Mouse (Mus musculus): ENCODE data around the gene Mbnl2.
A peak's percentile ranks its signal among the peaks of the same experiment; 100 is the strongest.

Mbnl2 gene

GRCm38 (mm10) chr14:120388818-120389691 lies 113.6 kb downstream of the Mbnl2 start:
- DNase-seq: peak; percentile 61

DNA sequence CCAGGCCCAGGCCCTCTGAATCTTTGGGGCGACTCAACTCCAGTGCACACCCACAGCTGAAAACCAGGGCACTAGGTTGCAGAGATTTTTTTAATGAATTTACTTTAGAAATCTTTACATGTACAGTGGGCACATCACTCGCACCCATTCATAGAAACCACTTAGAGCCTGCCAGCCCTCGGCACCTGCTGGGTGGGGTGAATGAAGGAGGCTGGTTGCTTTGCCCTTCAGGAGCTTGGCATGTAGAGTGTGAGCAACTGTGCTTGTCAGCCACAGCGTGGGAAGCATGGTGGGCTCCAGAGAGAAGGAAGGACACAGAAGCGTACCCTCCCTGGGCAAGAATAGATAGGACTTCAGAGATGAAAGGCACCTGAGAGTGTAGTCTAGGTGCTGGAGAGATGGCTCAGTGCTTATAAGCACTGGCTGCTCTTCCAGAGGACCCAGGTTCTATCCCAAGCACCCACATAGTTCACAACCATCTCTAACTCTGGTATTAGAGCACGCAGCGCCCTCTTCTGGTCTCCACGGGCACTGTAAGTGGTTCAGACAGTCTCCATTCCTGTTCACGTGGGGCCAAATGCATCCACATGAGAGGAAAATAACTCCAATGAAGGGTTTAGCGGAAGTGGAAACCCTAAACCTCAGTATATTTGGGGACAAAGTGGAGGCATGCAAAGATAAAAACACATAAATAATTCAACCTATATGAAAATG lies 114.9 kb downstream of the Mbnl2 start:
- no peak for DNase-seq

- DNase-seq: peak; percentile 26
Measured at GRCm38 (mm10) chr14:120391701-120392100, 116.2 kb downstream of the Mbnl2 start.

DNA sequence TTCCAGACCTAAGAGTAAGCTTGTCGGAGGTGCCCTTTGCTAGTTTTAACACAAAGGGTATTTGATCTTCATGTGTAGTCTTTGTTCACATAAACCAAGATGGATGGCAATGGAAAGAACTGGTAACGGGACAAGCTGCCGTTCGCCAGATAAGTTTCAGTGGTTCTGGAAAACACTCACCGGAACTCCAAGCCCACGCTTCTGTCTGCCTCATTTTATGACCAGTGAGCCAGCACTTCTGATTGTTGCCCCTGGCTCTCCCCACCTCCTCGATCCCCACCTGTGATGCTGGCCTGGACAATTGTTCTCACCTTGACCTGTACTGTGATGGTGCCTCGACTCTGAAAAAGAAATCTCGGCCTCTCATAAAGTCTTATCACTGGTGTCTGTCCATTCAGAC lies 117.0 kb downstream of the Mbnl2 start:
- DNase-seq: no peak

GRCm38 (mm10) chr14:120393441-120393840 lies 118.0 kb downstream of the Mbnl2 start:
- DNase-seq: no peak

DNA sequence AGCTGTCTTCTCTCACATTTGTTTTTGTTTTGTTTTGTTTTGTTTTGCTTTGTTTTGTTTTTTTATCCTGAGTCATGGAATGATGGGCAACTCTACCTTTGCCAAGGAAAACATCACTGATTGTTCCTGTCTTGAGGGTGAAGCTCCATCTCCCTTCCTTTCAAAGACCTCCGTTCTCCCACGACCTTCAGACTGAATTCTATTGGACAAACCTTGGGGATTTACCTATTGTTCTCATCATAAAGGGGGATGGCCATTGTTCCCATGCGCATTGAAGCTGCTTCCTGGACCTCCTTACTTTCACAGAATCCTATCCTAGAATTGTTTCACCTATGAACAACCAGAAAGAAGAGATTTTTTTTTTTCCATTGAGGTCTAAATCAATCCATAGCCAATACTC lies 118.7 kb downstream of the Mbnl2 start:
- no peak for DNase-seq

- no peak for DNase-seq
Measured at GRCm38 (mm10) chr14:120394827-120395226, 119.4 kb downstream of the Mbnl2 start.

DNA sequence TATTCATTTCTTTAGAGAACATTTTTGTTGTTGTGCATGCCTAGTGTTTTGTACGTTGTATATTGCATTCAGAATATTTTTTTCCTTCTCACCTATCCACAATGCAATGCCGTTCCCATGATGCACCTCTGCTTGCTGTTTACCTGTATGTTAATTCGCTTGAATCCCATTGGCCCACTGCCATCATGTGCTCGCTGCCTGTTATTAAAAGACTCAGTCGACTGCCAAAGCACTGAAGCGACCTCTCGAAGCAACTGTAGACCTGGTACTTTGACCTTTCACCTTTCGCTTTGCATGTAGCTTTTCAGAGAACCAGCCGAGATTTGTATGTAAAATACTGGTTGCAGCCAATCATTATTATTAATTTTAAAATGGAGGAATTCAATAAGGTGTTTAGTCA lies 120.0 kb downstream of the Mbnl2 start:
- no peak for DNase-seq

GRCm38 (mm10) chr14:120397871-120398647 lies 122.6 kb downstream of the Mbnl2 start:
- DNase-seq: peak; percentile 75

GRCm38 (mm10) chr14:120399614-120400013 lies 124.1 kb downstream of the Mbnl2 start:
- DNase-seq: no peak

DNA sequence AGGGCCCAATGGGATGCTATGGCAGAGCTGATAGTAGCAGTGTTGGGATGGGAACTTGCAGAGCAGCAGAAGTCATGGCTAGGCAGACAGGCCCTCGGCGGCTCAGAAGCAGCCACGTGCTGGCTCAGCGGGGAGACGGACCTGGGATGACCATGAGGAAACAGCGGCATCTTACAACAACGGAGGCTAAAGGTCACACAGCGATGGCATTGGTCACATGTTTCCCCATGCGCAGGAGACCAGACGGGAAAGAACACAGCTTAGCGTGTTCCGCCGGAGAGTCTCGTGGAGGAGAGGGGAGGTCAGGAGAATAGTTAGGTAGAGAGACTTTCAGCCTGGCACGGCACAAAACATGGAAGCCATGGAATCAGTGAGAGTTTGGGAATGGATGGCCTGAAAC lies 125.7 kb downstream of the Mbnl2 start:
- DNase-seq: no peak

DNA sequence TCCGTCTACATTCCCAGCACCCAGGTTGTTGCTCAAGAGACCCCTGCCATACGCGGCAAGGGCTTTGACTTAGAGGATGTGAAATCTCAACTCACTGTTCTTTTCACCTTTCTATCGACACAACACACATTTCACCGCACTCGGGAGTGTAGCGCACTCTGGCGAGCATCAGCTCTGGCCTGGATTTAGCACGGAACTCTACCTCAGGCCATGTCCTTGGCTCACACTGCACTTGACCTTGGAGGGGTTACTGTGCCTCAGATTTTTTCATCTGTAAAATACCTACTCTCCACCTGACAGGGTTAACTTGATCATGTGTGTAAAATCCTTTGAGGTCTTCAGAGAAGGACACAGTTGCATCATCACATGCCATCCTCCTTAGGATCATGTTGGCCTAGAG lies 127.2 kb downstream of the Mbnl2 start:
- no peak for DNase-seq

GRCm38 (mm10) chr14:120404364-120404763 lies 128.9 kb downstream of the Mbnl2 start:
- DNase-seq: no peak

DNA sequence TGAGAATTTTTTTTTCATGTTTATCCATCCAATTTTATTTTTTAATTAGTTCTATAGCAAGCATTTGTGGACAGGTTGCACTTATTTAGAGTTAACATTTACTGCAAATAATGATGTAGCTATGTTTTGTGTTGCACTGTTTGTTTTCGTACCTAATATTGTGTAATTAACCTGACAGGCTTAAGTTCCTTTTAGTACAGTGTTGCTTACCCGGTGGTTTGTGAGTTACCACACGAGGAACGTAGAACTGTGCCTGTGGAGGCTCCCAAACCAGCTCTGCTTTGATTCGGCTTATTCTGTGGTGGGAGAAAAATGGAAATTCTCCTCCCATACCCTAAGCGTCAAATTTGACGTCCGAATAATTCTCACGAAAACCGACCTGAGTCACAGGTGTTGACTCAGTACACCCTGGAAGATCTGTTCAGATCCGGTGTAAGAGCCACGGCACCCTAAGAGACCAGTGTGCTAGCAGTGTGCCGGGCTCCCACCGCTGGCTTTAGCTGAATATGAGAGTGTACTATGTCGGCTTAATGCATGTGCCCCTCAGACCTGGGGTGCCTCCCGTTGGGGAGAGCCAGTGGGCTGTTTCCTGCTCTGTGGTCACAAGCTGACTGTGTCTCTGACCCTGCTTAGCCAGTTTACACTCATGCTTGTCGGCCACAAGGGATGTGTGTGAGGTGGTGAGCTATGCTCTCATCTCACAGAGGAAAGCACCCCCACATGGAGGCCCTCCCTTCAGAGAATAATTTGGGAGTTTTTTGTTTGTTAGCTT lies 129.5 kb downstream of the Mbnl2 start:
- DNase-seq: no peak

- DNase-seq: no peak
Measured at GRCm38 (mm10) chr14:120405597-120405996, 130.1 kb downstream of the Mbnl2 start.

- no peak for DNase-seq
Measured at GRCm38 (mm10) chr14:120406271-120406670, 130.8 kb downstream of the Mbnl2 start.

- no peak for DNase-seq
Measured at GRCm38 (mm10) chr14:120406820-120407219, 131.4 kb downstream of the Mbnl2 start.

DNA sequence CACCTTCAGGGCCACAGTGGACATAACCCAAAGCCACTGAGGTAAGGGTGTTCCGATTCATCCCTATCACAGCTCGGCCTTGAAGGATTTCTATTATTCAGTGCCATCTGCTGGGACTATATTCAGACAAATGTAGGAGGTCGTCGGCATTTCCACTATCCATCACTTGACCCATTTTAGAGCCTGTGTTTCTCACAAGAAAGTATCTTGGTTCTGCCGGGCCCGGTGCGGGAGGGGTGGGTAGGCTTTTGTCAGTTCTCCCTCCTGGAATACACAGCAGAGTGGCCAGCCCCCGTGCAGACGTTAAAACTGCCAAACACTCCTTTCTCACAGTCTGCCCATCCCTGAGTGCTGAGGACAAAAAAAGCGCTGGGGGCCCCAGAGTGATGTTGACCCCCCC lies 134.4 kb downstream of the Mbnl2 start:
- DNase-seq: no peak

DNA sequence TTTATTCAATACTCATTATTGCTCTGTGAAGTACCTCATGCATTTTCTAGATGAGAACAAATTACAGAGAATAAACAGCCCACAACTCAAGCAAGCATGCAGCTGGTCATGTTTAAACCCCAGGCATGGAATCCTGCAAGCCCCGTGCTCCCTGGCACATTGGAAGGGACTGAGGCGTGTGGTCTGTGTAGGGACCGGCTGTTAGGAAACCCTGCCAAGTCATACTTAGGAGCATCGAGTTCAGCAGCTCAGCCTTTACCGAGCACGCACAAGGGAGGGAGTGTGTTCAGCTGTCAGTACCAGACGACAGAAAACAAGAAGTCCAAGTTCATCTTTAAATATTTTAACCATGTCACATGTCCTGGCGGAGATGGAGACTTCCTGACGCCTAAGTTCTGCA lies 141.4 kb downstream of the Mbnl2 start:
- DNase-seq: no peak

GRCm38 (mm10) chr14:120418964-120419363 lies 143.5 kb downstream of the Mbnl2 start:
- no peak for DNase-seq

DNA sequence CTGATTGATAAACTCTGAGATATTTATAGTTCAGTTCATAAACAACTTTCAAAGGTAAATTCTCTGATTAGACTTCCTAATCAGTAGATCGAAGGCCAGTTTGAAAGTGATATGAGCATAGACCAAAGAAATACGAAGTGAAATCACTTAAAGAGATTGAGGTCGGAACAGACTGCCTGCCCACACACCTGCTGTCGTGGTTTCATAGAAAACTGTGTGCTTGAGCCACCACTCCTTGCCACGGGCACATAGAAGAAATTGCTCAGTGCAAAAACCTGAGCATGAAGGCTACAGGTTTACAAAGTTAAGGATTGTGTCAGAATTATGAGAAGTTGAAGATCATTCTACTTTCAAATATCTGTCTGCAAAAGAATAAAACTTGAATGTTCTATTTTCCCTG lies 153.0 kb downstream of the Mbnl2 start:
- DNase-seq: no peak

GRCm38 (mm10) chr14:120432773-120433172 lies 157.3 kb downstream of the Mbnl2 start:
- DNase-seq: no peak

DNA sequence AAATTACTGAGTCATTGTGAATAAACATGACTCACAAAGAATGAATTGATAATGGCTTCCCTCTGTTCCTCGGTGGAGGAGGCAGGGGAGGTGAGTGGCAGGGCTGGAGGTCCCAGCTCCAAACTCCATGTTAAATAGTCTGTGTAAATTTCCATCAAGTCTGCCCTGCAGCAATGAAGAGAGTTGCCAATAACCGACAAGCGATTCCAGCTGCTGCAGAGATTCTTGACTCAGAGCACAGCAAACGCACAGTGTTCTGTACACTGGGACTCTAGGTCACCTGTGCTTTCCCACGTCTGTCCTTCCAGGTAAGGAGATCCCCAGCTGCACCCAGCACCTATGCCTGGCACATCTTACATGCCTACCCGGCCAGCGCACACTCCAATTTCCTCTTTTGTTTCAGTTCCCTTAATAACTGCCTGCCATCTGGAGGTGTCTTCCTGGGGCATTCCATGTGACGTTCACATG lies 158.5 kb downstream of the Mbnl2 start:
- no peak for DNase-seq

Data from right cerebral cortex, postnatal 4 days (tissue).